14 mouse cellular contexts compared by ENCODE assay signal in genomic region chr16:93442837-93443236, GRCm38 (mm10).
DNase-seq lines count a peak whose midpoint lies in the region; ATAC-seq and TF ChIP-seq lines count a peak whose summit lies in the region.
"Had no signal": no experiment of that assay in that cellular context is flagged by ENCODE, and none has a peak within 500 bp of the region (broad histone marks: within the 10 kb centered on the region; RNA-seq: fewer than 3 reads in every experiment).

No protein-coding gene starts in this region.

- H3K27ac ChIP-seq in heart, embryonic 11.5 days (ENCODE audit: low read depth, low read length): 0 out of 2 replicates have a peak overlapping the region, but pooled peaks have one; percentile 10
- no peak overlapping the region for H3K27ac ChIP-seq in liver, embryonic 12.5 days
- peak overlapping the region; percentile 18; the same call in 1 of the 2 replicates for H3K27ac ChIP-seq in embryonic facial prominence, embryonic 15.5 days (replicated peaks)
- H3K27ac ChIP-seq: liver, embryonic 13.5 days; midbrain, embryonic 12.5 days had no signal

- H3K9ac ChIP-seq in heart, embryonic 11.5 days (ENCODE audit: low read depth, low read length): no peak overlapping the region
- no peak overlapping the region for H3K9ac ChIP-seq in liver, embryonic 12.5 days
- no peak overlapping the region for H3K9ac ChIP-seq in embryonic facial prominence, embryonic 15.5 days
- H3K9ac ChIP-seq: liver, embryonic 13.5 days; midbrain, embryonic 12.5 days had no signal

- no peak for DNase-seq in heart, adult 8-10 months (ENCODE audit: low spot score)
- peak; percentile 57 for DNase-seq in liver
- DNase-seq in brain, embryonic 14.5 days (ENCODE audit: low read depth): peak; percentile 65
- no peak for DNase-seq in spleen, postnatal 4 days (ENCODE audit: low spot score in 2 of 2)
- no peak for DNase-seq in testis, postnatal 14 days (ENCODE audit: low spot score)
- DNase-seq: cerebellum, adult 9-11 months; liver, embryonic 13.5 days; right cerebral cortex, postnatal 4 days; thymus, postnatal 25 days had no signal

- H3K4me1 ChIP-seq in heart, embryonic 11.5 days (ENCODE audit: control insufficient read depth, insufficient read depth, low read length): peaks cover 12% of the 10 kb centered on the region
- peaks cover 10% of the 10 kb centered on the region for H3K4me1 ChIP-seq in liver, embryonic 12.5 days
- peaks cover 24% of the 10 kb centered on the region for H3K4me1 ChIP-seq in embryonic facial prominence, embryonic 15.5 days

- no peaks in the 10 kb centered on the region; the same call in 1 of the 2 replicates for H3K27me3 ChIP-seq in heart, embryonic 11.5 days (ENCODE audit: control insufficient read depth, insufficient read depth, low read length)
- H3K27me3 ChIP-seq in liver, embryonic 12.5 days (replicated peaks): peaks cover 16% of the 10 kb centered on the region
- peaks cover 18% of the 10 kb centered on the region; the same call in 1 of the 2 replicates for H3K27me3 ChIP-seq in embryonic facial prominence, embryonic 15.5 days

- no peaks in the 10 kb centered on the region for H3K9me3 ChIP-seq in heart, embryonic 11.5 days (replicated peaks; ENCODE audit: control insufficient read depth, low read length)
- peaks cover 5% of the 10 kb centered on the region; the same call in 1 of the 2 replicates for H3K9me3 ChIP-seq in liver, embryonic 12.5 days (replicated peaks)
- no peaks in the 10 kb centered on the region for H3K9me3 ChIP-seq in embryonic facial prominence, embryonic 15.5 days (replicated peaks)
- H3K9me3 ChIP-seq: midbrain, embryonic 12.5 days had no signal

- WGBS in heart, embryonic 11.5 days (ENCODE audit: insufficient replicate concordance): 34% methylated on average over 11 of the region's 11 CpGs
- WGBS in liver, embryonic 12.5 days (ENCODE audit: insufficient replicate concordance): 55% methylated on average over 11 of the region's 11 CpGs
- 22% methylated on average over 11 of the region's 11 CpGs for WGBS in embryonic facial prominence, embryonic 15.5 days

- TF ChIP-seq POLR2A in brain, embryonic 14.5 days (IDR thresholded peaks at IDR 0.05; ENCODE audit: borderline replicate concordance, extremely low read depth, insufficient read depth, insufficient read length, poor library complexity, severe bottlenecking): no peak

- no peak overlapping the region for H3K4me3 ChIP-seq in heart, embryonic 11.5 days (ENCODE audit: low read depth, low read length)
- no peak overlapping the region for H3K4me3 ChIP-seq in liver, embryonic 12.5 days
- H3K4me3 ChIP-seq in embryonic facial prominence, embryonic 15.5 days (replicated peaks): no peak overlapping the region
- H3K4me3 ChIP-seq: liver, embryonic 13.5 days; midbrain, embryonic 12.5 days had no signal

- TF ChIP-seq CTCF in brain, embryonic 14.5 days (IDR thresholded peaks at IDR 0.05; ENCODE audit: borderline replicate concordance, extremely low read depth, insufficient read depth, insufficient read length): no peak

- no peak for ATAC-seq in heart, embryonic 11.5 days (replicated peaks; ENCODE audit: insufficient number of reproducible peaks, low FRiP score, low TSS enrichment)
- no peak for ATAC-seq in liver, embryonic 12.5 days
- ATAC-seq in embryonic facial prominence, embryonic 15.5 days (ENCODE audit: insufficient number of reproducible peaks, low FRiP score, low TSS enrichment, low read depth): no peak
- ATAC-seq: inflammation-experienced regulatory T-cells, adult 6 months had no signal

- peak overlapping the region; percentile 36 for H3K4me2 ChIP-seq in heart, embryonic 11.5 days
- no peak overlapping the region for H3K4me2 ChIP-seq in liver, embryonic 12.5 days
- no peak overlapping the region for H3K4me2 ChIP-seq in embryonic facial prominence, embryonic 15.5 days (replicated peaks)
- H3K4me2 ChIP-seq: liver, embryonic 13.5 days; midbrain, embryonic 12.5 days had no signal

- H3K36me3 ChIP-seq in heart, embryonic 11.5 days (ENCODE audit: control insufficient read depth, insufficient read depth, low read length): no peaks in the 10 kb centered on the region
- no peaks in the 10 kb centered on the region for H3K36me3 ChIP-seq in liver, embryonic 12.5 days
- no peaks in the 10 kb centered on the region for H3K36me3 ChIP-seq in embryonic facial prominence, embryonic 15.5 days
- H3K36me3 ChIP-seq: liver, embryonic 13.5 days; midbrain, embryonic 12.5 days had no signal

Comparison
In these comparisons a context has a peak if more than half of its experiments do, and no peak if none do; other contexts are left out.
1. DNase-seq: peak in liver (single experiment) and brain, embryonic 14.5 days (single experiment); none in heart, adult 8-10 months (single experiment), spleen, postnatal 4 days (0 of 2) and testis, postnatal 14 days (single experiment).